Mouse (Mus musculus): ENCODE measurements around the gene Mecom.

- TF ChIP-seq POLR2A (IDR thresholded peaks at IDR 0.05; ENCODE audit: insufficient read length, low read depth) (peak; percentile 37), MAX (IDR thresholded peaks at IDR 0.05; ENCODE audit: low read depth) (no peak), USF1 (IDR thresholded peaks at IDR 0.05; ENCODE audit: low read depth) (no peak), E2F4 (IDR thresholded peaks at IDR 0.05; ENCODE audit: insufficient read depth) (no peak), TCF12 (IDR thresholded peaks at IDR 0.05; ENCODE audit: insufficient read depth, poor library complexity, severe bottlenecking) (no peak), SRF (IDR thresholded peaks at IDR 0.05; ENCODE audit: control insufficient read depth, insufficient read length, low read depth) (no peak), MYOG (IDR thresholded peaks at IDR 0.05; ENCODE audit: control insufficient read depth in 1 of 3, insufficient read depth in 1 of 3, insufficient read length in 2 of 3, low read depth in 2 of 3) (no peak), CEBPB (IDR thresholded peaks at IDR 0.05; ENCODE audit: insufficient read depth, poor library complexity, severe bottlenecking) (no peak), TCF3 (IDR thresholded peaks at IDR 0.05; ENCODE audit: insufficient read length, low read depth) (no peak), REST (IDR thresholded peaks at IDR 0.05; ENCODE audit: insufficient read depth, insufficient read length) (no peak), POLR2AphosphoS2 (IDR thresholded peaks at IDR 0.05; ENCODE audit: insufficient read length, low read depth) (no peak), MYOD1 (IDR thresholded peaks at IDR 0.05; ENCODE audit: control insufficient read depth in 1 of 3, insufficient read length in 2 of 3, low read depth in 2 of 3) (no peak)
Measured at GRCm38 (mm10) chr3:30595111-30595832, 47.5 kb upstream of the Mecom start.
